Mouse (Mus musculus): ENCODE measurements around the gene Crtac1. TPM values are rescaled to one million over a fixed set of nuclear protein-coding genes. Genes with fewer than 3 reads are reported as not detected.

Crtac1 gene
- polyA plus RNA-seq, 1 experiment: 0.48 TPM

DNA sequence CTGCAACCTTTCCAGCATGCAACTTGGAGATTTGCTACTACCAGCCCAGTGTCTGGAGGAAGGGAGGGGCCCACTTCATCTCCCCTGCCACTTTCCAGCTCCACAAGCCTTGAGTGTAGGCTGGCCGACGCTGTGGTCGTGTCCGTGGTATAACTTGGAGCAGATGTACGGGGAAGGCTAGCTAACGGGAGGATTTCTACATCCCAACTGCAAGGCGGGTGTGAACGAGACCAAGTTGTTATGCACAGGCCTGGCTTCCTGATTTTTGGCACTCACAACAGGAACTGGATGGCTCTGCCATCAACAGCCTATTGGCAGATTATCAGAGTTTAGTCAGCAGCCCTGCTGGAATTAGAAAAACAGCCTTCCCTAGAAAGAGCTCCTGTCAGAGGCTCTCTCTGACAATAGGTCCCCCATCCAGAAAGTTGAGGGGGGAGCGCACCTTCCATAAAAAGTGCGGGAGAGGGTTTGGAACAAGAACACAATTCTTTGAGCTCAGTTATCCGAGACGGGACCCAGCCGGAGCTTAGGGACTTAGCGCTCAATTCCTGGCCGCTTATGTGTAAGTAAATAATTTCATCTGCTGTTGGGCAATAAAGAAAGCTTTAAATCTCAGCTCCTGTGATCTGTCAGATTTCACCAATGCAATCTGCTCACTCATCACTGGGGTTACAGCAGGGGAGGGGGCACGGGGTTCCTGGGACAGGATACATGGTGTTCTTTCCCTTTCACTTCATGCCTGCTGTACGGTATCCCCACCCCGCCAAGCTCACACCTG, 113.7 kb downstream of the Crtac1 start:
- H3K4me3 ChIP-seq (ENCODE audit: low read depth, low read length): no peak overlapping the region
- no peaks in the 10 kb centered on the region for H3K4me1 ChIP-seq (ENCODE audit: control insufficient read depth, insufficient read depth, insufficient read length, low read length)
- no peak overlapping the region for H3K27ac ChIP-seq (ENCODE audit: insufficient read depth, low read depth, low read length)
- no peaks in the 10 kb centered on the region for H3K36me3 ChIP-seq (ENCODE audit: control insufficient read depth, insufficient read depth, low read length)
- WGBS: 33% methylated on average over 18 of the region's 18 CpGs
- no peaks in the 10 kb centered on the region for H3K27me3 ChIP-seq (ENCODE audit: control insufficient read depth, insufficient read depth, low read length)
- TF ChIP-seq CTCF (IDR thresholded peaks at IDR 0.05; ENCODE audit: extremely low read depth, insufficient read length, insufficient replicate concordance, low read depth, low read length) (no peak), POLR2A (IDR thresholded peaks at IDR 0.05; ENCODE audit: low read depth, low read length) (no peak)

DNA sequence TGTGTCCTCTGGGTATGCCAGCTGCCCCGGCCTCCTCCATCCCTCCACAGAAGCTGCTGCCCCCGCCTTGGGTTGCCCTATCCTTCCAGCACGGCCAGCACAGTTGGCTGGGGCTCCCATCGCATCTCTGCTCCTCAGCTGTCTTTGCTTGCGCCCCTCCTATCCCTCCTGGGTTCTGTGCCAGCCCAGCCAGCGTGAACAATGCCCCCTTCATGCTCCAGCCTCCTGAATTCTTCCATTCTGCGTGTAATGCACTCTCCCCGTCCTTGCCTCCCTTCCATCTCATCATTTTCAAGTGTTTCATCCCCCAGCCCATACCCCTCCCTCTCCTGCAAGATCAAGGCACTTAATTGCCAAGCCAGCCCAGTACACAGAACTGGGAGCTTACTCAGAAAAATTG, 114.6 kb downstream of the Crtac1 start:
- no peaks in the 10 kb centered on the region for H3K4me1 ChIP-seq (ENCODE audit: control insufficient read depth, insufficient read depth, insufficient read length, low read length)
- H3K36me3 ChIP-seq (ENCODE audit: control insufficient read depth, insufficient read depth, low read length): no peaks in the 10 kb centered on the region
- H3K27ac ChIP-seq (ENCODE audit: insufficient read depth, low read depth, low read length): no peak overlapping the region
- no peak for TF ChIP-seq CTCF (IDR thresholded peaks at IDR 0.05; ENCODE audit: extremely low read depth, insufficient read length, insufficient replicate concordance, low read depth, low read length)
- TF ChIP-seq POLR2A (IDR thresholded peaks at IDR 0.05; ENCODE audit: low read depth, low read length): no peak
- WGBS: 58% methylated on average over 8 of the region's 8 CpGs
- H3K27me3 ChIP-seq (ENCODE audit: control insufficient read depth, insufficient read depth, low read length): no peaks in the 10 kb centered on the region
- H3K4me3 ChIP-seq (ENCODE audit: low read depth, low read length): no peak overlapping the region

DNA sequence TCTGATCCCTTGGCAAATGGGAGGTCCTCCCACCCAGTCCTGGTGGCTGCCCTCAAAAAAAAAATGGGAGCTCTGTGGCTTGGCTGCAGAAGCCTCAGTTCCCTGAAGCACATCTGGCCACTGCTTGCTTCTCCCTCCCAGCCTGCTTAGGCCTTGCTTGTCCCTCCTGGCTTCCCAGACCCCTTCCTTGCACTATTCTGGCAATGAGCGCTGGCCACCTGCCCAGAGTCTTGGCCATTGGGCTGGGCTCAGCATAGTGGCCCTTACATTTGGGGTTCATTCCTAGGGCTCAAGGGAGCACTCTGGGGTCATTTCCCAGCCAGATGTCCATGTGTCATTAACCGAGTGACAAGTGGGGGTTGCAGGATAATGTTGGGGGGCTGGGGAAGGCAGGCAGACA, 115.1 kb downstream of the Crtac1 start:
- Histone ChIP-seq H3K4me3 (ENCODE audit: low read depth, low read length) (no peak overlapping the region), H3K27me3 (ENCODE audit: control insufficient read depth, insufficient read depth, low read length) (no peaks in the 10 kb centered on the region), H3K4me1 (ENCODE audit: control insufficient read depth, insufficient read depth, insufficient read length, low read length) (no peaks in the 10 kb centered on the region), H3K36me3 (ENCODE audit: control insufficient read depth, insufficient read depth, low read length) (no peaks in the 10 kb centered on the region), H3K27ac (ENCODE audit: insufficient read depth, low read depth, low read length) (no peak overlapping the region)
- TF ChIP-seq CTCF (IDR thresholded peaks at IDR 0.05; ENCODE audit: extremely low read depth, insufficient read length, insufficient replicate concordance, low read depth, low read length): no peak
- TF ChIP-seq POLR2A (IDR thresholded peaks at IDR 0.05; ENCODE audit: low read depth, low read length): no peak
- 87% methylated on average over 2 of the region's 2 CpGs for WGBS

DNA sequence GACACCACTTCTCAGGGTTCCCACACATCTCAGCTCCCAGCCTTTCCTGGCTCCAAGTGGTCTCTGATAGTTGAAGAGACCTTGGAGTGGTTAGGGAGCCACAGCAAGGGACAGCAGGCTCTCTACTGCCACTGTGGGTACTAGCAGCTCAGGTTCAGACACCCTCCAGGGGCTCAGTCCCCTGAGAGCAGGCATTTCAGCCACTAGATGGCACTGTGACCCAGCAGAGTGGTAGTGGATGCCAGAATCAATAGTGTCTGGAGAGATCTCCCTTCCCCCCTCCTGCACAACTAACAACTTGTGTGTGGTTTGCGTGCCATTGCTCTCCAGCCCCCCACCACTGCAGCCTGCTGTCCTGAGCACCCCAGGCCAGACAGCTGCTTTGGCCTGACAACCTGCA, 115.7 kb downstream of the Crtac1 start:
- Histone ChIP-seq H3K27me3 (ENCODE audit: control insufficient read depth, insufficient read depth, low read length) (no peaks in the 10 kb centered on the region), H3K36me3 (ENCODE audit: control insufficient read depth, insufficient read depth, low read length) (no peaks in the 10 kb centered on the region), H3K4me3 (ENCODE audit: low read depth, low read length) (no peak overlapping the region), H3K27ac (ENCODE audit: insufficient read depth, low read depth, low read length) (no peak overlapping the region), H3K4me1 (ENCODE audit: control insufficient read depth, insufficient read depth, insufficient read length, low read length) (no peaks in the 10 kb centered on the region)
- 8% methylated on average over 1 of the region's 1 CpGs for WGBS
- no peak for TF ChIP-seq POLR2A (IDR thresholded peaks at IDR 0.05; ENCODE audit: low read depth, low read length)
- peak; percentile 86; the same call in 1 of the 2 replicates for TF ChIP-seq CTCF (IDR thresholded peaks at IDR 0.05; ENCODE audit: extremely low read depth, insufficient read length, insufficient replicate concordance, low read depth, low read length)

DNA sequence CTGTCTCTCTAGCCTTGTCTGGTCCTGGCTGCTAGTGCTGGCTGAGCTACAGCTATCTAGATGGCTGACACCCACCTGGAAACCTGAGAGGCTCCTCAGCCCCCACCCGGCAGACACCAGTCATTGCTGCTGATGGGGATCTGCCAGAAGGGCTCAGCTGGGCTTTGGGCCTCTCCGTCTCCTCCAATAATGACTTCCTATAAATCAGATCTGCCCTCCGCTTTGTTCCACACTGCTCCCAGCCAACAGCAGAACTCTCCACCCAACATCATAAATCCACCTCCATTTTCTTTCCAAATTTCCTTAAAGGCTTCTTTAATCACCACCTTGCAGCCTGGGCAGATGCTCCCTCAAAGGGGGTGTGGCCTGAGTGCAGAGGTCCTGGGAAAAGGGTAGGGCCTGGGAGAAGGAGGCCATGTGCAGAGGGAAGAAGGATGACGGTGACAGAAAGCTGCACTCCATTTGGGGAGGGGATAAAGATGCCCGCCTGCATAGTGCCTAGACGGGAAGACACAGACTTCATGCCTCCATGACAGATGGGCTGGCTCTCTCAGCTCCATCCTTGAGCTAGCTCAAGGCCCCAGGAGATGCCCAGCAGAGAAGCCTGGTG, 116.4 kb downstream of the Crtac1 start:
- no peaks in the 10 kb centered on the region for H3K36me3 ChIP-seq (ENCODE audit: control insufficient read depth, insufficient read depth, low read length)
- WGBS: 74% methylated on average over 6 of the region's 6 CpGs
- no peaks in the 10 kb centered on the region for H3K27me3 ChIP-seq (ENCODE audit: control insufficient read depth, insufficient read depth, low read length)
- H3K27ac ChIP-seq (ENCODE audit: insufficient read depth, low read depth, low read length): no peak overlapping the region
- no peak for TF ChIP-seq POLR2A (IDR thresholded peaks at IDR 0.05; ENCODE audit: low read depth, low read length)
- H3K4me3 ChIP-seq (ENCODE audit: low read depth, low read length): no peak overlapping the region
- no peaks in the 10 kb centered on the region for H3K4me1 ChIP-seq (ENCODE audit: control insufficient read depth, insufficient read depth, insufficient read length, low read length)

DNA sequence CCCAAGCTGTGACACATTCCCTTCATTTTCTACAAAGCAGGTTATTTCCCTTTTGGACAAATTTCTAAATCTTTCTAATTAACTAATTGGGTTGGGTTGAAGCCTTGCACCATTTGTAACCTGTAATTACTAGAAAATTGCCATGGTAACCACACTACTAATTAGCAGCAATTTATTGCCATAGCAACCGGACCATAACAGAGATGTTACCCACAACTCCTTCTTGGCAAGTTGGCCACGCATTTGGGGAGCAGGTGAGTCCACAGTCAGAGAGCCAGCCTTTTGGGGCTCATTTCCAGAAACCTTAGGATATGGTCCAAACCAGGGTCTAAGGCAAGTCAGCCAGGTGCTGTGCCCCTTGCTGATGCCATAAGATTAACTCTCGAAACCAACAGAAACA, 119.4 kb downstream of the Crtac1 start:
- H3K27me3 ChIP-seq (ENCODE audit: control insufficient read depth, insufficient read depth, low read length): no peaks in the 10 kb centered on the region
- no peaks in the 10 kb centered on the region for H3K36me3 ChIP-seq (ENCODE audit: control insufficient read depth, insufficient read depth, low read length)
- no peak overlapping the region for H3K27ac ChIP-seq (ENCODE audit: insufficient read depth, low read depth, low read length)
- TF ChIP-seq POLR2A (IDR thresholded peaks at IDR 0.05; ENCODE audit: low read depth, low read length): no peak
- no peak for TF ChIP-seq CTCF (IDR thresholded peaks at IDR 0.05; ENCODE audit: extremely low read depth, insufficient read length, insufficient replicate concordance, low read depth, low read length)
- no peak overlapping the region for H3K4me3 ChIP-seq (ENCODE audit: low read depth, low read length)
- WGBS: 58% methylated on average over 3 of the region's 3 CpGs
- no peaks in the 10 kb centered on the region for H3K4me1 ChIP-seq (ENCODE audit: control insufficient read depth, insufficient read depth, insufficient read length, low read length)

DNA sequence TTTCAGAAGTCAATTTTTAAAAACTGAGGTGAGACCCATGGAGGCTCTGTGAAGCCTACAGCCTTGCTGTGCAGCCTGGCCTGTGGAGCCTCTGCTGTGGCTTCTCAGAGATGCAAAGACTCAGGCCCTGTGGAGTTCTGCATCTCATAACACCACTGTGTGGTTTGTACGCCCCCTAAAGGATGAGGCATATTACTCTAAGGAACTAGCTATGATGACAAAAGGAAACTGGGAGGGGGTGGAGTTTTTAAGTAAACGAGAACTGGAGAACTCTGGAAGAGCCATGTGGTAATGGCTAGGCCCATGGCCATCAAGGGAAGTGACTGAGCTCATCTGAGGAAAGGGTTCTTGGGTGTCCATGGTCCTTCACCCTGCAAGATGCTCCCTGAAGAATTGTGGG, 120.3 kb downstream of the Crtac1 start:
- no peak for TF ChIP-seq CTCF (IDR thresholded peaks at IDR 0.05; ENCODE audit: extremely low read depth, insufficient read length, insufficient replicate concordance, low read depth, low read length)
- no peak for TF ChIP-seq POLR2A (IDR thresholded peaks at IDR 0.05; ENCODE audit: low read depth, low read length)

More for the DNA sequence above, 120.3 kb downstream of the Crtac1 start:
- Histone ChIP-seq H3K27me3 (ENCODE audit: control insufficient read depth, insufficient read depth, low read length) (no peaks in the 10 kb centered on the region), H3K36me3 (ENCODE audit: control insufficient read depth, insufficient read depth, low read length) (no peaks in the 10 kb centered on the region), H3K4me3 (ENCODE audit: low read depth, low read length) (no peak overlapping the region), H3K27ac (ENCODE audit: insufficient read depth, low read depth, low read length) (no peak overlapping the region), H3K4me1 (ENCODE audit: control insufficient read depth, insufficient read depth, insufficient read length, low read length) (no peaks in the 10 kb centered on the region; the same call in 1 of the 2 replicates)
- WGBS: 17% methylated on average over 2 of the region's 2 CpGs
